Mouse (Mus musculus) mesoderm, embryonic 11.5 days (tissue): Measurements from ENCODE around the gene Flt1.
"Not testable (repeated sequence)": the region's sequence is repeated elsewhere in the genome, so short reads cannot be mapped to it uniquely, and the experiment has no call there.

ENCODE experiments used
- DNase-seq: peaks from one replicate; pipeline ENCODE4 v3.0.0-alpha.2; 2012; ENCODE audit warnings: low read depth, low spot score

Flt1 gene

GRCm38 (mm10) chr5:147614659-147615058, 111.2 kb downstream of the Flt1 start:
- DNase-seq: no peak

GRCm38 (mm10) chr5:147611348-147611747, 114.5 kb downstream of the Flt1 start:
- DNase-seq: not testable (repeated sequence)

DNA sequence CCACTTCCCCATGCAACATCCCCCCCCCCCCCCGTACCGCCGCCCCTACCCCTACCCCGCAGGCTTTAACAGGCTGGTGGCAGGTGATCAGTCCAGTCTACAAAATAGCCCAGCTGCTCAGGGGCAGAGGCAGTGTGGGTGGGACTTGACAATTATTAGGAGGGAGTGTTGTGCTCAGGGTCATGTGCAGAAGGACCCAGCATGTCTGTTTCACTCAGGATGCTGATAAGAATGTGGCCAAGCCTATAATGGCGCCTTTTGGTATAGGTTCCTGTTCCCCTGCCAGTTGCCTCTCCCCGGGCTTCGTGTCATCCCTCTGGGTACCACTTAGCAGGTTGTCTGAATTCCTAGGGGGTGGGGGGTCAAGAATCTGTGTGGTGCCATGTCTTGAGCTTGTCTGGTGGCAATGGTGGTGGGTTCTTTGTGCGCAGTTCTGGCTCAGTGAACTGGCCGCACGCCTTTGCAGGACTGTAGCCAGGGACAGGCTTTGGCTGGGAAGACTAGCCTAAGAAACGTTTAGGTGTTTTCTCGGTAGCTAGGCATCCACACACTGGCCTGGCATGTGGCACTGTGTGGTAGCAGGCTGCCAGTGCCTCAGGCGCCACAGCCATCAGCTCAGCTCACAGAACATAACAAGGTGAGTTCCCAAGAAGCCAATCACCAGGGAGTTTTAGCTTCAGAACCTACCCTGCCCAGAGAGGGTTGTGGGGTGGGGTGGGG, 118.4 kb downstream of the Flt1 start:
- DNase-seq: no peak

DNA sequence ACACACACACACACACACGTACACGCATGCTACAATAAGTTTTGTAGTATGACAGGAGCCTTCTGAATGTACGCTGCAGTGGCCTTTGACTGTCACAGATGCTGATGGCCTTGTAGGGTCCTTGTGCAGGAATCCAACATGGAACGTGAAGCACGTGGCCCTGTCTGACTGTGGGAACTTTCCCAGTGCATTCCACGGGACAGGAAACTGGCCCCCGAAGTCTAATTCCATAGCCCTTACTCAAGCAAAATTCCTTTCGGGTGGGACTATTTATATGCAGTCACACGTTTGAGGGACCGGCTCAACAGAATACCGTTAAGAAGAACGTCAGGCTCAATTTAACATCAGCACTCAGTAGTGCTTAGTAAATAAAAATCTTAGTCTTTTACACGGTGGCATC, 119.1 kb downstream of the Flt1 start:
- no peak for DNase-seq

GRCm38 (mm10) chr5:147601460-147602360, 124.1 kb downstream of the Flt1 start:
- DNase-seq: peak; percentile 37

- no peak for DNase-seq
Measured at GRCm38 (mm10) chr5:147597825-147598224, 128.0 kb downstream of the Flt1 start.

GRCm38 (mm10) chr5:147589814-147590213, 136.0 kb downstream of the Flt1 start:
- peak; percentile 37 for DNase-seq

- DNase-seq: no peak
Measured at GRCm38 (mm10) chr5:147585070-147585469, 140.7 kb downstream of the Flt1 start.

DNA sequence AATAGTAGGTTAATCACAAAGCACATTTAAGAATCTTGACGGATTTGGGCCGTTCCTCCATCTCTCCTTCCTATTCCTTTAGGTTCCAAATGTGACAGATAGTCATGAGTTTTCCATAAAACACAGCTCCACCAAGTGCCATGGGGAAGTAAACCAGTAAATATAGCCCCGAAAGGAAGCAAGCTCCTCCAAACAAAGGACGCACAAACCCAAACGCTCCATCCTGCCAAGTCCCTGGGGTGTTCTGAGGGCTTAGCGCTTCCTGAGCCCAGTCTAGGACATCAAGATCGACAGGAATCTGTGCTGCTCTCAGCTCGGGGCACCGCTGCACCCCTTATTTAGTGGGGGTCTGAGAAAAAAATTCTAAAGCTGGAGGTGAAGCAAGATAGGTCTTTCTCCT, 141.2 kb downstream of the Flt1 start:
- DNase-seq: no peak

GRCm38 (mm10) chr5:147583702-147584298, 142.0 kb downstream of the Flt1 start:
- peak; percentile 83 for DNase-seq

DNA sequence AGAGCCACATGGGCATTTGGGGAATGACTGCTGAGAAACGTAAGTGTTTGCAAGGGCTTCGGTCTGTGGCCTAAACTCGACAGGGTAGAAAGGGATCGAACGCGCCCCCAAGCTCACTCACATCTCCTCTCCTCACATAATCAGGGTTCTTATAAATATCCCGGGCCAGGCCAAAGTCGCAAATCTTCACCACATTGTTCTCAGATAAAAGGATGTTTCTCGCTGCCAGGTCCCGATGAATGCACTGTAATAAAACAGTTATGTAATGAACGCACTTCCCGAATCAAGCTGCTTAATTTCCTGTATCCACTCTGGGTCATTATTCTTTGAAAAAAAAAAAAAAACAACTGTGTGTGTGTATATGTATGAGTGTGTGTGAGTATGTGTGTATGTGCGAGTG, 145.6 kb downstream of the Flt1 start:
- no peak for DNase-seq

- no peak for DNase-seq
Measured at GRCm38 (mm10) chr5:147579691-147580090, 146.1 kb downstream of the Flt1 start.

- no peak for DNase-seq
Measured at GRCm38 (mm10) chr5:147579148-147579547, 146.7 kb downstream of the Flt1 start.

DNA sequence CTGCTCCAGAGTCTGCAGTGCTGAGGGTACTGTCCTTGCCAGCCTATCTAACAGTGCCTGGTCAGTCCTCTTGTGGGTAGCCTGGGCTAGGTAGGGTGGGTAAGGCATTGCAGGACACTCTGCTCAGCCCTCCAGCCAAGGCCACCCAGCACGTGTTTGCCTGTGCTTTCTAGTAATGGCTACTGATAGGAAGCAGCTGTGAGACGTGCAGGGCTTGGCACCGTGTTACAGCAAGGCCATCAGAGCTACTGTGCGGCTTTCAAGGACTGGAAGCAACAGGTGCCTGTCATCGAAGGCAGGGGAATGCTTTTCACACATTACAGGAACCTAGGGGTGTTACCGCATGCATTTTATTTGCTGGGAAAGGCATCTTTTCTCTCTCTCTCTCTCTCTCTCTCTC, 148.8 kb downstream of the Flt1 start:
- no peak for DNase-seq

DNA sequence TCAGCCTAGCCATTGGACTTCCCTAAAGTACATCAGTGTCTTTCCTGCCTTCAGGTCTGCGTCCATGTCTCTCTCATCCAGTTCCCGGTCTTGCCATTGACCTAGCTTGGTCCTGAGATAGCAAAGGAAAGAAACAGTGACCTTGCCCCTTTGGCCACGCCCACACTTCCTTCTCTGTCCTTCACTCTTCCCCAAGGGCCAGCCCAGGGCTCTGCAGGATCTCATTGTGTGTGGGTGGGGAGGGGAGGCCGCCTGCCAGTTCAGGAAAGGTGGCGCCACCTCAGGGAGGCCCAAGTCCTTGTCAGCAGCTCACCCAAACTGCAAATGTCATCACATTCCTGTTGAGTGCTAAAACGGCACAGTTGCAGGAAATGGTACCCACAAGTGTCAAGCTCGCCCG, 151.3 kb downstream of the Flt1 start:
- no peak for DNase-seq

DNA sequence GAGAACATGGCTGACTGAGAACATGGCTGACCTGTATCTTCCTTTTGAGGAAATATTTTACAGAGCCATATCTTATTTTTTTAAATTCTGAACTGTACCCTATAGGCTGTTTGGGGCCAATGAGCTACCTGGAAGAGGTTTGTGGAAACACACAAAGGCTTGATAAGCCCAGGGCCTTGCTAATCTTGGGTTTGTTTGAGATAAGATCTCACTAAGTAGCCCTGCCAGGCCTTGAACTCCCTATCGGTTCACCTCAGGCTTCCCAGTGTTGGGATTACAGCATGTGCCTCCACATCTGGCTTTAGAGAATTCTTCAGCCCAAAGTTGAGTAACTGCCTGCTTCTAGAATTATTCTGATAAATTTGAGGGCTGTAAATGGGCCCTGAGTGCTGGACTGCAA, 152.3 kb downstream of the Flt1 start:
- no peak for DNase-seq

- DNase-seq: no peak
Measured at GRCm38 (mm10) chr5:147572695-147573094, 153.1 kb downstream of the Flt1 start.

GRCm38 (mm10) chr5:147566335-147566734, 159.5 kb downstream of the Flt1 start:
- DNase-seq: no peak

GRCm38 (mm10) chr5:147565444-147565843, 160.4 kb downstream of the Flt1 start:
- DNase-seq: no peak

- no peak for DNase-seq
Measured at GRCm38 (mm10) chr5:147564140-147564590, 161.6 kb downstream of the Flt1 start.

DNA sequence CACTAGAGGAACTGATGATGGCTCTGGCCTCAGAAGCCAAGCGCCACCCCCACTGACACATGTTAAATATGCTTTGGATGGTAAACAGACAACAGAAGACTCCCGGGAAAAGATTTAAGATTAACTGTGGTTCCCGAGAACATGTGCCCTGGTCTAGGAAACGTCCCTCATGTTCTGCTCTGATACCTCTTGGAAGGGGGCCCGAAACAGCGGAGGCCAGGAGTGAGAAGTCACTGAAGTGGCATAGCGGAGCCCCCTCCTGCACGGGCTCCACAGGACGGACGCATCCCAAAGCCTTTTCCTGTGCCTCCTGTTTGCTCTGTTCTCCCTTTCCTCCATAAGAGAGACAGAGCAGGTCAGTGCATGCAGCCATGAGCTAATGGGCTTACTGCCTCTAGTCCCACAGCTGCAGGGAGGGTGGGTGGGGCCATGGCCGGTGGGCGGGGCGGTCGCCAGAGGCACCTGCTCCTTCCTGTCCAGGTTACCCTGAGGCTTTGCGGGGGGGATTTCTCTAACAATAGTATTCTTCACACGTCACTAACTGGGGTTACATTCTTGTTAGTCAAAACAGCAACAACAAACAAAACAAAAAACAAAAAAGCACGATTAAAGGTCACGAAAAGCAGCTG, 162.2 kb downstream of the Flt1 start:
- DNase-seq: no peak

GRCm38 (mm10) chr5:147557641-147558040, 168.2 kb downstream of the Flt1 start:
- not testable (repeated sequence) for DNase-seq
